Mouse (Mus musculus) forebrain, embryonic 15.5 days (tissue): Measurements from ENCODE around the gene A1cf. TPM values are rescaled to one million over a fixed set of nuclear protein-coding genes. Genes with fewer than 3 reads are reported as not detected.

Experiments used
- ATAC-seq: fragments of 200-750 bp; cut with Nextera tagmentation; replicated peaks from 2 replicates; pipeline ENCODE4 v1.8.0; 2017; ENCODE audit warnings: mild to moderate bottlenecking, moderate TSS enrichment, moderate library complexity
- H3K27ac ChIP-seq: fragments of 300-500 bp; sonication (generic); replicated peaks from 2 replicates; pipeline ENCODE4 v1.5.1; 2015; ENCODE audit warnings: mild to moderate bottlenecking, inconsistent platforms
- H3K27me3 ChIP-seq: fragments of 300-500 bp; sonication (generic); 2 replicates; pipeline ENCODE4 v1.6.1; 2015; ENCODE audit warnings: inconsistent platforms
- H3K36me3 ChIP-seq: fragments of 300-500 bp; sonication (generic); 2 replicates; pipeline ENCODE4 v1.6.1; 2015; ENCODE audit warnings: mild to moderate bottlenecking, inconsistent platforms
- H3K4me1 ChIP-seq: fragments of 300-500 bp; sonication (generic); 2 replicates; pipeline ENCODE4 v1.6.1; 2015; ENCODE audit warnings: inconsistent platforms
- H3K4me2 ChIP-seq: fragments of 300-500 bp; sonication (generic); replicated peaks from 2 replicates; pipeline ENCODE4 v1.6.1; 2015; ENCODE audit warnings: mild to moderate bottlenecking, inconsistent platforms
- H3K4me3 ChIP-seq: fragments of 300-500 bp; sonication (generic); 2 replicates; pipeline ENCODE4 v1.5.1; 2015; ENCODE audit warnings: mild to moderate bottlenecking, inconsistent platforms
- H3K9ac ChIP-seq: fragments of 300-500 bp; sonication (generic); replicated peaks from 2 replicates; pipeline ENCODE4 v1.6.1; 2015; ENCODE audit warnings: mild to moderate bottlenecking, inconsistent platforms
- H3K9me3 ChIP-seq: fragments of 300-500 bp; sonication (generic); 2 replicates; pipeline ENCODE4 v1.6.1; 2016; ENCODE audit warnings: inconsistent platforms
- WGBS: fragments of 180-500 bp; shearing (Covaris S2); methylation state at CpG from one replicate; pipeline ENCODE4 v1.1.7; 2015; ENCODE audit warnings: mixed read lengths; 5-methylcytosine and 5-hydroxymethylcytosine counted together
- polyA plus RNA-seq: library from polyadenylated mRNA; unstranded; fragments of >200 nt; fragmentation: Nextera tagmentation; extraction: Ambion mirVana; gene quantifications from 2 replicates; pipeline ENCODE4 v1.2.1, GENCODE M21; 2015

The A1cf gene
- polyA plus RNA-seq, 1 experiment from 2014 or later: not detected

GRCm38 (mm10) chr19:31954696-31955095 lies 86.1 kb downstream of the A1cf start:
- ATAC-seq: no peak
- Histone ChIP-seq H3K9ac (no peak overlapping the region), H3K4me2 (no peak overlapping the region), H3K4me3 (no peak overlapping the region), H3K9me3 (no peaks in the 10 kb centered on the region), H3K27ac (no peak overlapping the region), H3K4me1 (no peaks in the 10 kb centered on the region), H3K36me3 (no peaks in the 10 kb centered on the region), H3K27me3 (no peaks in the 10 kb centered on the region)
- WGBS: 95% methylated on average over 4 of the region's 4 CpGs

GRCm38 (mm10) chr19:31956359-31956758 lies 87.8 kb downstream of the A1cf start:
- ATAC-seq: no peak
- Histone ChIP-seq H3K27ac (no peak overlapping the region), H3K4me1 (no peaks in the 10 kb centered on the region), H3K4me3 (no peak overlapping the region), H3K27me3 (no peaks in the 10 kb centered on the region), H3K9me3 (no peaks in the 10 kb centered on the region), H3K36me3 (no peaks in the 10 kb centered on the region), H3K9ac (no peak overlapping the region), H3K4me2 (no peak overlapping the region)
- 79% methylated on average over 2 of the region's 2 CpGs for WGBS

- Histone ChIP-seq H3K4me2 (no peak overlapping the region), H3K27me3 (no peaks in the 10 kb centered on the region), H3K4me1 (no peaks in the 10 kb centered on the region), H3K9me3 (no peaks in the 10 kb centered on the region), H3K9ac (no peak overlapping the region), H3K27ac (no peak overlapping the region), H3K4me3 (no peak overlapping the region), H3K36me3 (no peaks in the 10 kb centered on the region)
- no peak for ATAC-seq
- 98% methylated on average over 2 of the region's 2 CpGs for WGBS
These were observed 91.9 kb downstream of the A1cf start for GRCm38 (mm10) chr19:31960434-31960833.

GRCm38 (mm10) chr19:31963147-31963546 lies 94.6 kb downstream of the A1cf start:
- H3K4me1 ChIP-seq: no peaks in the 10 kb centered on the region
- no peak overlapping the region for H3K4me2 ChIP-seq
- H3K27me3 ChIP-seq: no peaks in the 10 kb centered on the region
- no peak for ATAC-seq
- 68% methylated on average over 3 of the region's 3 CpGs for WGBS
- no peak overlapping the region for H3K9ac ChIP-seq
- H3K36me3 ChIP-seq: no peaks in the 10 kb centered on the region
- no peaks in the 10 kb centered on the region for H3K9me3 ChIP-seq
- H3K27ac ChIP-seq: no peak overlapping the region
- H3K4me3 ChIP-seq: no peak overlapping the region

- Histone ChIP-seq H3K36me3 (no peaks in the 10 kb centered on the region), H3K9ac (no peak overlapping the region), H3K9me3 (no peaks in the 10 kb centered on the region), H3K4me2 (no peak overlapping the region), H3K4me3 (no peak overlapping the region), H3K27ac (no peak overlapping the region), H3K27me3 (0 out of 2 replicates have a peak, but pooled peaks cover 3% of the 10 kb centered on the region), H3K4me1 (no peaks in the 10 kb centered on the region)
- WGBS: 75% methylated on average over 5 of the region's 5 CpGs
- ATAC-seq: no peak
These were observed 99.5 kb downstream of the A1cf start for GRCm38 (mm10) chr19:31967933-31968532.

- Histone ChIP-seq H3K4me1 (no peaks in the 10 kb centered on the region), H3K9me3 (no peaks in the 10 kb centered on the region), H3K36me3 (no peaks in the 10 kb centered on the region), H3K9ac (no peak overlapping the region), H3K27me3 (0 out of 2 replicates have a peak, but pooled peaks cover 3% of the 10 kb centered on the region), H3K27ac (no peak overlapping the region), H3K4me3 (no peak overlapping the region), H3K4me2 (no peak overlapping the region)
- ATAC-seq: no peak
- WGBS: 56% methylated on average over 3 of the region's 3 CpGs
These were observed 102.8 kb downstream of the A1cf start for GRCm38 (mm10) chr19:31971405-31971804.

GRCm38 (mm10) chr19:31971998-31972397 lies 103.4 kb downstream of the A1cf start:
- 10% methylated on average over 6 of the region's 6 CpGs for WGBS
- ATAC-seq: peak; percentile 97
- Histone ChIP-seq H3K27me3 (0 out of 2 replicates have a peak, but pooled peaks cover 3% of the 10 kb centered on the region), H3K4me3 (no peak overlapping the region), H3K27ac (no peak overlapping the region), H3K4me2 (no peak overlapping the region), H3K36me3 (no peaks in the 10 kb centered on the region), H3K4me1 (no peaks in the 10 kb centered on the region), H3K9me3 (no peaks in the 10 kb centered on the region), H3K9ac (no peak overlapping the region)

- no peak for ATAC-seq
- Histone ChIP-seq H3K4me3 (no peak overlapping the region), H3K9me3 (no peaks in the 10 kb centered on the region), H3K27ac (no peak overlapping the region), H3K9ac (no peak overlapping the region), H3K36me3 (no peaks in the 10 kb centered on the region), H3K27me3 (no peaks in the 10 kb centered on the region), H3K4me2 (no peak overlapping the region), H3K4me1 (no peaks in the 10 kb centered on the region)
- 83% methylated on average over 2 of the region's 2 CpGs for WGBS
These were observed 107.3 kb downstream of the A1cf start for GRCm38 (mm10) chr19:31975882-31976281.

- no peaks in the 10 kb centered on the region for H3K9me3 ChIP-seq
- no peaks in the 10 kb centered on the region for H3K36me3 ChIP-seq
- no peak overlapping the region for H3K4me3 ChIP-seq
These were observed 122.5 kb downstream of the A1cf start for GRCm38 (mm10) chr19:31991057-31991456.

GRCm38 (mm10) chr19:31996916-31997315 lies 128.4 kb downstream of the A1cf start:
- no peaks in the 10 kb centered on the region for H3K9me3 ChIP-seq
- WGBS: 92% methylated on average over 3 of the region's 3 CpGs
- ATAC-seq: no peak
- no peak overlapping the region for H3K4me2 ChIP-seq
- no peak overlapping the region for H3K27ac ChIP-seq
- no peak overlapping the region for H3K9ac ChIP-seq
- H3K36me3 ChIP-seq: no peaks in the 10 kb centered on the region
- H3K27me3 ChIP-seq: no peaks in the 10 kb centered on the region
- no peak overlapping the region for H3K4me3 ChIP-seq
- H3K4me1 ChIP-seq: no peaks in the 10 kb centered on the region

More at GRCm38 (mm10) chr19:31991057-31991456, 122.5 kb downstream of the A1cf start:
- no peak overlapping the region for H3K27ac ChIP-seq
- no peaks in the 10 kb centered on the region for H3K27me3 ChIP-seq
- H3K9ac ChIP-seq: no peak overlapping the region
- H3K4me1 ChIP-seq: no peaks in the 10 kb centered on the region
- no peak for ATAC-seq
- no peak overlapping the region for H3K4me2 ChIP-seq
- WGBS: 93% methylated on average over 6 of the region's 6 CpGs

Other genes starting within 250 kb of the A1cf start
- gene Prkg1, start 103.7 kb upstream of the A1cf start, polyA plus RNA-seq: 2.2 and 2.4 TPM in 2 replicates
- 0.33 and 0.48 TPM in 2 replicates for gene Asah2, start 239.4 kb downstream of the A1cf start, polyA plus RNA-seq